Mouse (Mus musculus): ENCODE measurements at regions not wholly inside any gene's neighbourhood (a gene's known extent, or its start where the extent isn't known, plus 50 kb on each side); places are given as distances from the start of the nearest gene placed in this dataset.

DNA sequence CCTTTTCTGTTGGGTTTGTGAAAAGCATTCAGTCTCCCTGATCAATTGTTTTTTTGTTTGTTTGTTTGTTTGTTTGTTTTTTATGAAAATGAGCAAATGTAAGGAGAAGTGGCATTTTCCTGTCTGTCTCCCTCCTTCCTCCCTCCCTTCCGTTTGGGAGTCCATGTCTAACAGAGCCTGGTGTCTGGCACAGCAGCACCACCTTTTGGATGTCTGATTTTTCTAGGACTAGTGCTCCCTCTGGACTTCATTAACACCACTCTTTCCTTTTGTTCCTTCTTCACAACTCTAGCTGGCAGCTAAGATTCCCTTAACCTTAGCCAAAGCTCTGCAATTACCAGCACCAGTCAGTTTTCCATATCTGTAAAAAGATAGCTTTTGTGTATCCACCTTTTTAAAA, 175.6 kb upstream of the Rap2b start:
- Histone ChIP-seq H3K4me3 (no peak overlapping the region), H3K27ac (no peak overlapping the region)
- peak in 1 of 2 experiments; percentile 11 for DNase-seq (ENCODE audit: low spot score in 2 of 2)
- peak; percentile 73 for TF ChIP-seq CTCF (conservative IDR thresholded peaks at IDR 0.05)

DNA sequence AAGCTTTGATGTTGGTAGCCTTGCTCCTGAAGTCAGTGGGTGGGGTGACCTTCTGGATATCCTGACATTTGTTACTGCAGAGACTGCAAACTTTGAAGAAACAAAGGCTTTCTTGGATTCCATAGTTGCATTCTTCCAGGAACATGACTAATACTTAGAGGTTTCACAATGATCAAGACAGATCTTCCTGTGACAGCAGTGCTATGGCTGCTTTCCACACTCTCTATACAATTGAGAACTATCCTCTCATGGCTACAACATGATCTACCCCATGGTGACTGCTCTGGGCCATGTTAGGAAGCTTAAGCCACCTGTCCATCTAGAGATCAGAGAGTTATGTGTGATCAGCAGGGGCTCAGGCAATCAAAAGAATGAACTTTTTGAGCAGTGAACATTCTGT, 172.8 kb upstream of the Rap2b start:
- no peak for DNase-seq (ENCODE audit: low spot score in 2 of 2)
- no peak for TF ChIP-seq CTCF (conservative IDR thresholded peaks at IDR 0.05)
- H3K4me3 ChIP-seq = no peak overlapping the region
- H3K27ac ChIP-seq = no peak overlapping the region

DNA sequence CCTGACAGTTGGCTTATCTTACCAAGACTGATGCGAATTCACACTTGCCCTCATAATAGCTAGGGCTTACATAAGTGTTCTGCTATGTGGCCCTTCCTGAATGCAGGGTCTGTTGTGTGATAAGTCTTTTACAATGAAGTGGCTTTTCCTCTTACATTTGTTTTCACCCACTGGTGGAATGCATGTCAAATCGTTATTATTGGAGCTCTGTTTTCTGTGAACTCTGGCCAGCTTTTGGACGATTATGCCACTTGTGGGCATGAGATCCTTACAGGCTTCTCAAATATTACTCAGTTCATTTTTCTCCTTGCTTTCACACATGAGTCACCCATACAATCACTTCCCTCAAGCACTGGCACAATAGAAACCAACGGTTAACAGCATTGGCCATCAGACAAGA, 144.9 kb upstream of the Rap2b start:
- TF ChIP-seq CTCF (conservative IDR thresholded peaks at IDR 0.05) = no peak
- no peak for DNase-seq (ENCODE audit: low spot score in 2 of 2)
- no peak overlapping the region for H3K4me3 ChIP-seq
- H3K27ac ChIP-seq = no peak overlapping the region

DNA sequence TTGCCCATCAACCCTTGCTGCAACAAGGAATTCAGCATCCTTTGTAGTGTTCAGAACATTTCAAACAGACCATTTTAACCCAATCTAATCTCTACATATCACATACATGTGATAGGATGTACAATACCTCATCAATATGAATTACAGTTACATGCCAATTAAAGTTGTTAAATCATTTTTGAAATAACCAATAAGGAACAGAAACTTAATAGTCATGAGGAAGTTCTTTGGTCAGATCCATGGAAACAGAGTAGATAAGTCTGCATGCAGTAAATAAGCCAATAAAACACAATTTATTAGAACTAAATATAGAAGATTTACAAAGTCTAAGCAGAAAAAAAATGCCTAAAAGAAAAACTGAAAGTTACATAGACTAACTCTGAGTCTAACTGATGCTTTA, 136.9 kb upstream of the Rap2b start:
- Histone ChIP-seq H3K27ac (no peak overlapping the region), H3K4me3 (no peak overlapping the region)
- no peak for DNase-seq (ENCODE audit: low spot score in 2 of 2)
- TF ChIP-seq CTCF (conservative IDR thresholded peaks at IDR 0.05) = no peak

DNA sequence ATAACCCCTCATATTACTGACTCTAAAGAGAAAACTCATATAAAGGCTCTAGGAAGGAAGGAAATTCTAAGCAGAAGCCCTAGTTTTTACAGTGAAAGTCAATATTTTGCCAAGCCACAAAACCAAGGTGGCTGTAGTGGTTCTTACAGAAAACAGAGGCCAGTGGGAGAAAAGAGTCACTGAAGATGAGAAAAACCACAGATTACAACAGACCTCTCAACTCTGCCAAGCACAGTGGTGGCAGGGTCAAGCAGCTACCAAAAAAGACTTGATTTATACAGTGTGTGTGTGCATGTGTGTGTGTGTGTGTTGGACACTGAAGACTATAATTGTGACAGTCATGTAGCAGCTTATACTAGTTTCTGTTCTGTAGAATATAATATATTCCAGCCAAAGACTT, 136.4 kb upstream of the Rap2b start:
- no peak for DNase-seq (ENCODE audit: low spot score in 2 of 2)

DNA sequence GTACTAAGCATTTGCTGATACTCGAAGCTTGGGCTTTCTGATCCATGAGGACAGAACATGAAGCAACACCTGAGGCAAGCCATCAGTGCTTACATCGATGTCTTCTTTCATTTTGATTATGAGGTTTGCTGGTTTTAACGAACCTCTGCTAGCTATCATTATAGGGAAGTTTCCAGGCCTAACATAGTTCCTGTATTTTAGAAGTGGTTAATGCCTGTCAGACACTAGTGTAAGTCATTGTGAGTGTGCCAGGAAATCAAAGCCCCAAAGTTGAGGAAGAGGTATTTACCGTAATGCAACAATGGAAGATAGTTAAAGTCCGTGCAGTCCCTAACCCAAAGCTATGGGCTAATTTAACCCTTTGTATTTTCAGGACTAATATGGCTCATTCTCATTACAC, 120.1 kb upstream of the Rap2b start:
- no peak for DNase-seq (ENCODE audit: low spot score in 2 of 2)
- TF ChIP-seq CTCF (conservative IDR thresholded peaks at IDR 0.05) = no peak
- H3K27ac ChIP-seq = no peak overlapping the region
- no peak overlapping the region for H3K4me3 ChIP-seq

More for the DNA sequence above, 136.4 kb upstream of the Rap2b start:
- Histone ChIP-seq H3K4me3 (no peak overlapping the region), H3K27ac (no peak overlapping the region)
- no peak for TF ChIP-seq CTCF (conservative IDR thresholded peaks at IDR 0.05)

DNA sequence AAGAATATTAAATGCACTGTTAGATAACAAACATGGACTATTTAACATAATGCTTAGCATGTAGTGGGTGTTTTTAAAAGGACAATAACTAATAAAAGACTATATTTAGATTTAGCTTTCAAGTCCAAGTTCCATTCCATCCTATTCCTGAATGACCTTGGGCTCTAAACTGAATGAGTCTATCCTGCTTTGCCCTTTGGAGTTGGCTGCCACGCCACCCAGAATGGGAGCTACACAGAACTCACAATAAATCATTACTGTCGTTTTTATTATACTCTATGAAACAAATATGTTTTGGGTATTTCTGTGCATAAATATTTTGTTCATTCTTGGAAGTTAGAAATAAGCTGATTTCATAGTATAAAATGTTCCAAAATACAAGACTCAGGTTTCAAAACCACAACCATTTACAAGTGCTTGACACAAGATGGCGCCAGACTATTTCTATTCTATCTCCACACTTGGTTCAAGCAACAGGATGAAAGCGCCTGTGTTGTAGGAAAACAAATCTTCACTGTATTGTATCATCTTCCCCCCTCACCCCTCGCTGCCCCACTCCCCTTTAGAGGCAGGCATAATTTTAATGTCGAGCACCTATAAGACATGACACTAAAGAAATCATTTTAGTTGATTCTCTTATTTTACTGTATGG, 117.4 kb upstream of the Rap2b start:
- peak; percentile 88 for TF ChIP-seq CTCF (conservative IDR thresholded peaks at IDR 0.05)
- DNase-seq (ENCODE audit: low spot score in 2 of 2) = peak; percentile 23 to 41
- H3K4me3 ChIP-seq = no peak overlapping the region
- H3K27ac ChIP-seq = no peak overlapping the region

DNA sequence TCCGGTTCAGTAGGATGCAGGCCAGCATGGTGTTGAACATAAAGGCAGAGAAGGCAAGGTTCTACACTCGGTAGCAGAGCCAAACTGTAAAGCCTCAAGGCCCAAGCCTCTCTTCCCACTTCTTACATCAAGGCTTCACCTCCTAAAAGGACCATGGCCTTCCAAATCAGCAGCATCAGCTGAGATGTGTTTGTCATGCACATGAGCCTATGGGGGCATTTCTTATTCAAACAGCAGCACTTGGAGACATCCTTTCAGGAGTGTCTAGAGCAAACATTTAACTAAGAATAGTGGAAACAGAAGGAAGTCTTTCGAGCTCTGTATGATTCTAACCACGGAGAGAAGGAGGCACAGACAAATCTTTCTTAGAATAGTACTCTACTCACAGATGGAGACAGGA, 115.0 kb upstream of the Rap2b start:
- Histone ChIP-seq H3K4me3 (no peak overlapping the region), H3K27ac (no peak overlapping the region)
- TF ChIP-seq CTCF (conservative IDR thresholded peaks at IDR 0.05) = no peak
- DNase-seq (ENCODE audit: low spot score in 2 of 2) = no peak

DNA sequence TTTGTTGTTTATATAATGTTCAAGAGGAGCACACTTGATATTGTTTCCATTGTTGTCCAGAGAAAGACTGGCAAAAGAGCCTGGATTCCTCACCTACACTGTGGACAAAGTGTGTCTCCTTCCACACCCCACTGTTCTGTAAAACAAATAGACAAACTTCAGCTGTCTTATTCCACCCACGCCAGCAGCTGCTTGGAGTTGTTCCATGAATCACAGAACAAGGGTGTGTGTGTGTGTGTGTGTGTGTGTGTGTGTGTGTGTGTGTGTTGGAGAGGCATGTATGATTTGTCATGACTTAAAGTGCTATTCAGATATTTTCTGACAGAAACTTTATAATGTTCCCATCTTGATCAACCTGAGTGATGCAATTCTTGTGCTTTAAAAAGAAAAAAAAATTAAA, 114.1 kb upstream of the Rap2b start:
- Histone ChIP-seq H3K27ac (no peak overlapping the region), H3K4me3 (no peak overlapping the region)
- TF ChIP-seq CTCF (conservative IDR thresholded peaks at IDR 0.05) = no peak
- no peak for DNase-seq (ENCODE audit: low spot score in 2 of 2)

DNA sequence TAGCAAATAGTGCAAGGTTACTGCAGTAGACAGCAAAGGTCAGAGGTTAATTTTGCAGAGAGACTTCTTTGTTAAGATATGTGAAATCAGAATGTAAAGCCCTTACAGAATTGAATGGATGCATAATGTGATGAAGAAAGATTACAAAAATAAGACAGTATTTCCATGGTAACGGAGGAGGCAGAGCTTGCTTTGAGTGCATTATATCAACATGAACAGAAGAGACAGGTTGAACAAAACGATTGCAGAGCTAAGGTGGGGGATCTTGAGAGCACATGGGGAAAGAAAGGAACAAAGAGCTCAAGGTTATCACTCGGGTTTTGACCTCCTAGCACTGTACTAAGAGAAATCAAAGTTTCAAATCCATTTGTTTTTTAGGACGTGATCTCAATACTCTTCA, 106.2 kb upstream of the Rap2b start:
- DNase-seq (ENCODE audit: low spot score in 2 of 2) = no peak
- no peak for TF ChIP-seq CTCF (conservative IDR thresholded peaks at IDR 0.05)
- no peak overlapping the region for H3K27ac ChIP-seq
- H3K4me3 ChIP-seq = no peak overlapping the region

DNA sequence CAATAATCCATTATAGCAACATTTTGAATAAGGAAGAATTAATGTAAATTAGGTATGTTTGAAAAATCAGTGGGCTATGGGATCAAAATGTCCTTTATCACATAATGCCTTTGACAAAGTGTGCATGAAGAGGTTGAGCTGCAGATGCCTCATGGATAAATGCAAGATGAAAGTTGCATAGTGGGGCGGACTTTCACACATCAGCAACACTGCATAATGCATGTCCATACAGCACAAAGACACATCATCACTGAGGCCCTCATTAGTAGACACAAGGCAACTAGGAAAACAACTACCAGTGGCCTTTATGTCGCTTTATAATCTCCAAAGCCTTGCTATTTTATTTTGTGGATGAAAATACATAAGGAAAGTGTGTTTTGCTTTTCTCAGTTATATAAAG, 105.8 kb upstream of the Rap2b start:
- Histone ChIP-seq H3K27ac (no peak overlapping the region), H3K4me3 (no peak overlapping the region)
- TF ChIP-seq CTCF (conservative IDR thresholded peaks at IDR 0.05) = no peak
- no peak for DNase-seq (ENCODE audit: low spot score in 2 of 2)

DNA sequence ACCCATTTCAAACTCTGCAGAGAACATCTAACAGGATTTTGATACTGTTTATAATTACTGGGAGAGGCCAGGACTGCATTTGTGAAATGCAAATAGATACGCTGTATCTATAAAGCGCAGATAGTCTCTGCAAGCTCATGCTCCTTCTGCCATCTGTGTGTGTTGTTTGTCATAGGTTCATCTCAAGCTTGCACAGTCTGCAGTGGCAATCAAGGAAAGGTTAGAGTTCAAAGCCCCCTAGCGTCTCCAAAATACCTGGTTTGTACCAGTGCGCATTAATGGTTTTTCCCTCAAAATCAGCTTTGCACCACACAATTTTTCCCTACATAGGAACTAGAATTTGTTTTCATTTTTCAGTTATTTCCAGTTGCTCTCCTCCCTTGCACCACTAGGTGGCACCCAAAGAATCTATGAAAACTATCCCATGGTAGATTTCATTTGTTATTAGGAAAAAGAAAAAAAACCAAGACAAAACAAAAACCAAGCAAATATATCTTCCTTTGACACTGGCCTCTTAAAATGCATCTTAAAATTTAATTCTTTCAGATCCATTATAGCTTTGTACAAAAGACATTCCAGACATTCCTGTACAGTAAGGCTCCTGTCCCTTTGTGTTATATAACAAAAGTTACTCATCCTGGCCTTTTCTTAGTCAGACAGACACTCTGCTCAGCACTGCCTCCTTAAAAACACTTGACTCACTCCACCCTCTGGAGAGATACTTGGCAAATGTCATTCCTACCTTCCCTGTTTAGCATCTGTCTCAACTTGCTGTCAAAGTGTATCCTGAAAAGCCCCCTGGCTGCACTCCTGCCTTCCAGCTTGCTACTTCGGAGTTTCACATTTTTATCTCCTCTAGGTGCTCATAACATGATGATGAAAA, 92.7 kb upstream of the Rap2b start:
- DNase-seq (ENCODE audit: low spot score in 2 of 2) = peak; percentile 66 to 72
- TF ChIP-seq CTCF (conservative IDR thresholded peaks at IDR 0.05) = peak; percentile 93
- Histone ChIP-seq H3K27ac (peak overlapping the region; percentile 70; the same call in 1 of the 2 replicates), H3K4me3 (no peak overlapping the region)

DNA sequence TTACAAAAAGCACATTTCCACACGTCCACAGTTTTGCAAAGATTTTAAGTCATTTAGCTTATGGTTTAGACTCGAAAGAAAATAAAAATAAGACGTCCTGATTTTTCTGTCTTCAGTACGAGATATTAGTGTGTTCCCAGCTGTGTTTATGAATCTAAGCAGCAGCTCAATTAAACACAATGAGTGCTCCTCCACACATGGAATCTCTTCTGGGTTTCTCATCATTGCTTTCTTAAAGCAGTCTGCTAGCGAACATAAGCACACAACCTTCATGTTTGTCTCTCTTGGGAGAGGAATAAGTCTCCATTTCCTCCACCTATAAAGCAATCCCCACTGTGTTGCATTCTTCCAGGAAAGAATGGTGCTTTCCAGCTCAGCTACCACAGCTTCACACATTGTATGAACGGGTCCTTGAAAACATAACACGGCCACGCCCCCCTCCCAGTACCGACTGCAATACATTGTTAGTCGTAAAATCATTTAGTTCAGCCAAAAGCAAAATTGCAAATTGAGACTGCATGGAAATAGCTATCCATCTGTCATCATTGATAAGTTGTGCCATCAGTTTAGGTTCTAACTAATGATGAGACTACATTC, 75.4 kb upstream of the Rap2b start:
- no peak for TF ChIP-seq CTCF (conservative IDR thresholded peaks at IDR 0.05)

More for the DNA sequence above, 75.4 kb upstream of the Rap2b start:
- Histone ChIP-seq H3K4me3 (no peak overlapping the region), H3K27ac (no peak overlapping the region)
- DNase-seq (ENCODE audit: low spot score in 2 of 2) = peak; percentile 29 to 47
